Mouse (Mus musculus) adrenal gland, adult (tissue): ENCODE measurements around the gene Irs1.

ENCODE experiments used
- DNase-seq, 2 experiments: peaks; one replicate each; pipeline ENCODE4 v3.0.0; 2022 to 2023; ENCODE audit warnings: low spot score in 1 of 2; ENCODE audit not compliant: inconsistent age in 2 of 2

Irs1 gene

GRCm38 (mm10) chr1:82189516-82189915, 101.7 kb downstream of the Irs1 start:
- peak; percentile 88 to 97 for DNase-seq

GRCm38 (mm10) chr1:82188549-82189231, 102.5 kb downstream of the Irs1 start:
- no peak for DNase-seq

GRCm38 (mm10) chr1:82183913-82184442, 107.2 kb downstream of the Irs1 start:
- peak in 1 of 2 experiments; percentile 79 for DNase-seq
